Mouse (Mus musculus) heart, adult 2 months (tissue): ENCODE measurements around the gene Gm49388.

Experiments
- CTCF ChIP-seq: fragments of 200-600 bp; IDR thresholded peaks from 2 replicates; pipeline ENCODE4 v1.8.1; 2022; ENCODE audit warnings: antibody characterized with exemption, mild to moderate bottlenecking, moderate library complexity
- POLR2A ChIP-seq: fragments of 200-500 bp; IDR thresholded peaks from 2 replicates; pipeline ENCODE4 v1.6.1; 2011; ENCODE audit warnings: mild to moderate bottlenecking, low read depth, low read length, control low read depth; ENCODE audit not compliant: insufficient read depth

DNA sequence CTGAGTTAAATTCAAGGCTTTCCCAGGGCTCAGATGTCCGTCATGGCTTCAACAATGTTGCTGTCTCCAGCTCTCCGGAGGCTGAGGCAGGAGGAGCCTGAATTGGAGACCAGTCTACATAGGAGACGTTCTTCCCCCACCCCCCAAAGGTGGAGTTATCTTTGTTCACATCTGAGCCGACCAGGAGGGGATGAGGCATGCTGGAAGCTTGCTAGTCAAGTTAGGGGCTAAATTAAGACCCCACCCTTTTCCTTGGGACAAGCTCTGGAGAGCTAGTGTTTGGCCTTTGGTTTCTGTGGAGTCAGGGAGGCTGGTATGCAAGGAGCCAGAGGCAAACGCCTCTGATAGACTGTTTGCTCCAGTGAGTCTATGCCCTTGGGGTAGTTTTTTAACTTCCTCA lies 32.2 kb upstream of the Gm49388 start:
- no peak for TF ChIP-seq CTCF
- no peak for TF ChIP-seq POLR2A
